Mouse (Mus musculus): ENCODE results near the gene Gpr18. TPM values are rescaled to one million over a fixed set of nuclear protein-coding genes. Genes with fewer than 3 reads are reported as not detected.

Gene Gpr18
- total RNA-seq, 4 experiments from 2014 or later, result not detected

DNA sequence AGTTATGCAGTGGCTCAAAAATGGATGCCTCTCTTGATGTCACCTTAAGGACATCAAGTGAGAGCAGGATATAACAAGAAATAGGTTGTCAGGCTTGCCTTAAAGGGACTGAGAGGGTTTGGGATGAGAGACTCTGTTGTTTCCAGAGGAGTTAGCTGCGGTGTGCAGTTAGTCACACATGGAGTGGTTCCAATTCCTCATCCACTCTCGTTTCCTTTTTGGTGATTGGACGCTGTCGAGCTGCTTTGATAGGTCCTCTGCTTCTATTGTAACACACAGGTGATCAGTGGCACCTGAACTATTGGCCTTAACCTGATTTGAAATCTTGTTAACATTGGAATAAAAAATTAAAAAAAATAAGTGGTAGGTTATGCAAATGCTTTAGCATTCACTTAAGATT is 7.2 kb upstream of the Gpr18 start:
- no peak for DNase-seq (ENCODE audit: low spot score in 2 of 2)

DNA sequence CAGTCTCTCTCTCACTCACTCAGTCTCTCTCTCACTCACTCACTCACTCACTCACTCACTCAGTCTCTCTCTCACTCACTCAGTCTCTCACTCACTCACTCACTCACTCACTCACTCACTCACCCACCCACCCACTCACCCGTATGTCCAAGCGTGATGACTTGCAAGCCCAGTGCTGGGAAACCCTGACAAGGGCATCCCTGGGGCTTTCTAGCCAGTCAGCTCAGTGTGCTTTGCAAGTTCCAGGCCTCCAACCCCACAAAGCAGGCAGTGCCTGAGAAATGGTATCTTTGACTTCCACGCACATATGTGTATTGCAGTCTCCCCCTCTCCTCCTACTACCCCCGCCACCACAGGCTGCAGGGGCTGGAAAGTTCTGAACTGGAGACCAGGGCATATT is 6.4 kb upstream of the Gpr18 start:
- DNase-seq (ENCODE audit: low spot score in 2 of 2), result no peak

GRCm38 (mm10) chr14:121920511-121921124 is 5.0 kb upstream of the Gpr18 start:
- no peak for DNase-seq (ENCODE audit: low spot score in 2 of 2)

DNA sequence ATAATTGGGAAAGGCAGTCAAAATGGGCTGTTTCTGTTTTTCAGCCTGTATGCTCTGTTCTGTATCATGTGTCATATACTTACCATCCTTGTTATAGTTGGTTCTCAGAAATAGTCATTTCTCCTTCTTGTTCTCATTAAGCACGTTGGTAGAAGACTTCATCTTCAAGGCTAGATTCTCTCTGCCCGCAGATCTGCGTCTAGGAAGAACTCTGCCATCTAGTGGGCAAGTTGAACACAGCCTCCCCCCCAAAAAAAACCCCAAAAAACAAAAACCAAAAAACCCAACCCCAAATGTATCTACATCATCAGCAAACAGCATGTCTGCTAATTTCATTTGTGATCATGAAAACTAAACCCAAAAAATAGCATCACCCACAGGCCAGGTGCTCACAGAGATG is 4.2 kb upstream of the Gpr18 start:
- DNase-seq (ENCODE audit: low spot score in 2 of 2), result no peak

- no peak for DNase-seq (ENCODE audit: low spot score in 2 of 2)
Observed at GRCm38 (mm10) chr14:121918266-121918665, 2.7 kb upstream of the Gpr18 start.

GRCm38 (mm10) chr14:121916311-121917094 is 922 bp upstream of the Gpr18 start:
- DNase-seq (ENCODE audit: low spot score in 2 of 2), result no peak

GRCm38 (mm10) chr14:121915143-121915542 is 438 bp downstream of the Gpr18 start:
- no peak for DNase-seq (ENCODE audit: low spot score in 2 of 2)

DNA sequence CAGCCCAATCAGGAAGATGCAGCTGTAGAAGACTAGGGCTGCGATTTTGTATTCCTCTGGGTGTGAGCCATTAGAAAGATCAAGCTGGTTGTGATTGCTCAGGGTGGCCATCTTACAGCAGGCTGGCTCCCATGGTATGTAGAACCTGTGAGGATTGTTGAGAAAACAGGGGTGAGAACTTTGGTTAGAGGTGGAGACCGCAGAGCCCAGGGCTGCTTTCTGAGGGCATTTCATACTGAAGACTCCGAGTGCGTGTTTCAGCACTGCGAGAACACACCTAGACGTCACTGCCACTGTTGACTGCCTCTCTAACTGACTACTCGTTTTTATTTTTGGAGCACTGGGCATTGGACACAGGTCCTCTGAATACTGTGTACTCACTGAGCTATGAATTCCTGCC is 3.1 kb downstream of the Gpr18 start:
- no peak for DNase-seq (ENCODE audit: low spot score in 2 of 2)

DNA sequence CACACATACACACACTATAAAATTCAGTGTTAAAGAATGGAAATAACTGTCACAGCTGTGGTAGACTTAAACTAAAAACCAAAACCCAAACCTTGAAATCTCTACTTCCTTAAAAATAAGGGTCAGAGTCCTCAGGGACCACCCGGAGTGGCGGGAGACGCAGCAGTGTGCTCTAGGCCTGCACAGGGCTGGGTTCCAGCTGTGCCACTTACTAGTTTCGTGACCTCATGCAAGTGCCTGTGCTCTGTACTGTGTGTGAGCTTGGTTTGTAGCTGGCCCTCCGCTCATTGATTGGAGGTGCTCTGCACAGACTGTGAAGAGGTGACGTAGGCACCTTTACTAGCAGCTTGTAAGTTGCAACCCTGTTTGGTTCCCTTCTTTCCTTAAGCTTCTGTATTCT is 5.7 kb downstream of the Gpr18 start:
- DNase-seq (ENCODE audit: low spot score in 2 of 2), result no peak

- DNase-seq (ENCODE audit: low spot score in 2 of 2), result no peak
Observed at GRCm38 (mm10) chr14:121906992-121907681, 8.4 kb downstream of the Gpr18 start.

- no peak for DNase-seq (ENCODE audit: low spot score in 2 of 2)
Observed at GRCm38 (mm10) chr14:121906341-121906991, 9.1 kb downstream of the Gpr18 start.

- DNase-seq (ENCODE audit: low spot score in 2 of 2), result no peak
Observed at GRCm38 (mm10) chr14:121904754-121905153, 10.8 kb downstream of the Gpr18 start.

DNA sequence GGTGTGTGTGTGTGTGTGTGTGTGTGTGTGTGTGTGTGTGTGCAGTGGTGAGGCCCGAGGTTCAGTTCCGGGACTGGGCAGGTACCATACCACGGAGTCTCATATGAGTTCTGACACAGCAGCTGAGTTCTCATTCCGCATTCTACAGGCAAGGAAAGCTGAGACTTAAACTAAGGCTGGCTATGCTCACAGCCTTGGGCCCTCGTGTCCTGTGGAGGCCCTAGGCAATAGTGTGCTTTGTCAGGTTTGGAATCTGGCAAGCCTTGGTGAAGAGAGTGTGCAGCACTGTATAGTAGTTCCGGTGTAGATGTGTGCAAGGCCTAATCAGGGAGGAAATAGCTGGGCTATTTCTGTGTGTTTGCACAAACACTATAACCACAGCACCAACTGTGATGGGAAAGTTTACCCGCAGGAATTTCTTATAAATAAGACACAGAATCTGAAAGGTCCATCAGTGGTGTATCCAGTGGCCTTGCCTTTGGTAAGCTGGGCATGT is 12.2 kb downstream of the Gpr18 start:
- DNase-seq (ENCODE audit: low spot score in 2 of 2), result no peak

- DNase-seq (ENCODE audit: low spot score in 2 of 2), result no peak
Observed at GRCm38 (mm10) chr14:121901511-121901910, 14.1 kb downstream of the Gpr18 start.

DNA sequence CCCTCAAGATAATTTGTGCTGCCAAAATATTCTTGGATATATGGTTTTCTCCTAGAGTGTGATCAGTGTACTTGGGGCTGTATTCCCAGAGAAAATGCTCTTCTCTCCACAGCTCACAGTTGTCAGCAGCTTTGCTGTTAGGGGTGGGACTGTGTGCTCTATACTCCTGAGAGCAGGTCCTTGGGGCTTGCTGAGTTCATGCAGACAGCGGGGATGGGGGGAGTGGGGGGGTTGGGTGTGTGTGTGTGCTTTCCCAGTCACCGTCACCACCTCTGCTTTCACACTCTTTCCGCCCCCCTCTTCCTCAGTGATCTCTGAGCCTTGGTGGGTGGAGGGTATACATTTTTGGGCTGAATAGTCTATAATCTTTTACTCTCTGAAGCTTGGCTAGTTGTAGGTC is 16.5 kb downstream of the Gpr18 start:
- no peak for DNase-seq (ENCODE audit: low spot score in 2 of 2)

DNA sequence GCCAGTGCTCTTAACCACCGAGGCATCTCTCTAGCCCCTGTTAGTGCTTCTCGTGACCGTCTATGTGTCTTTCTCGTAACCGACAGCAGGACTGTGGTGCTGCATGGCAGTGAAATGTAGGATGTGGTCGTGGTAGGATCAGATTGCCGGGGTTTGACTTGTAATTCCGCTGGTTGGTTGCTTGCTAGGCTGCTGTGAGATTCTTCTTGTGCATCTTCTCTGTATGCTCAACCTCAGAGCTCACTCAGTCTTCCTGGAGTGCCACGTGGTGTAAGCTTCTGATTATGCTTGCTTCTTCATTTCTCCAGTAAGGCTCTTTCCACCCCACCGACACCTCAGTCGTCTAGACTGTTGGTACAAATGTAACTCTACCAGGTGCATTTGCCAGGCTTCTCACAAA is 17.1 kb downstream of the Gpr18 start:
- DNase-seq (ENCODE audit: low spot score in 2 of 2), result no peak

DNA sequence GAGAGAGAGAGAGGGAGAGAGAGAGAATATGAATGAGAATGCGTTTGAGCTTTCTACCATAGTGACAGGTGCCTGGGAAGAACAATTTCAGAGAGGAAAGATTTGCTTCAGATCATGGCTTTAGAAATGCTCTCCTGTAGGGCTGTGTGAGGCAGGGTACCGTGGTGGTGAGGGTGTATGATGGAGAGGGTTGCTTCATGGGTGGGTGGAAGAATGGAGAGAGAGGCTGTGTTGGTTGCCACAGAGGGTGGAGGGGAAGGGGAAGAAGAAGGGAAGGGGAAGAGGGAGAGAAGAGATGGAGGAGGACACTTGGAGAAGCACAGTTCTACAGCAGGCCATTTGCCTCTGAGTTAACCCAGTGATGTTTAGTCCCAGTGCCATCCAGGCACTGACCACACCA is 17.8 kb downstream of the Gpr18 start:
- DNase-seq (ENCODE audit: low spot score in 2 of 2), result no peak

DNA sequence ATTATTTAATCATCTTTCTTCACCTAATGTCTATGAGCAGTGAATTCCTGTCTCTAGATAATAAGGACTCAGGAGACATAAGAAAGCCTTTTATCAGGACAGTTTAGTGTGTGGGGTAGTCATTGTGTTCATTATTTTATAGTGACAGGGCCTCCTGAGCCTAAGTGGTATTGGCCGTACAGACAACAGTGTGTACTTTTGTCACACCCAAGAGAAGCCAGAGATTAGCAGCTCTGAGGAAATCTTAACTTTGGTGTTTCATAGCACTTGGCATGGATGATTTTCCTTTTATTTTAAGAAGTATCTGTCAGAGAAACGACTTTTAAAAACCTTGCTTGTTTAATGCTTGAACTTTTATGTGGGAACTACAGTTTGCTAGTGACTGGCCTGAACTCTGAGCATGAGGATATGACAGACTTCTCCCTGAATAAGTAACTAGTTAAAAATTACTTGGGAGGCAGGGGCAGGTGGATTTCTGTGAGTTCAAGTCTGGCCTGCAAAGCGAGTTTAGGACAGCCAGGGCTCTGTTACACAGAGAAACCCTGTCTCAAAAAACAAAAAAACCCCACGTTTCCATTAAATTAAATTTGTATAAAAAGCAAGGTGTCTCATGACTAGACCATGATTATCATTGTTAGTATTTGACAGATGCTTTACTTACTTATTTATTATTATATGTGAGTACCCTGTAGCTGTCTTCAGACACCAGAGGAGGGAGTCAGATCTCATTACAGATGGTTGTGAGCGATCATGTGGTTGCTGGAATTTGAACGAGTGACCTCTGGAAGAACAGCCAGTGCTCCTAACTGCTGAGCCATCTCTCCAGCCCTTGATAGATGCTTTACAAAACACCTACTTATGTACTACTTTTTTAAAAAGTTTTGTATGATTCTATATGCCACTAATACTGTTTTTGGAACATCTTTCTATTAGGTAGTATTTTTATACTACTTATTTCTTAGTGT is 19.2 kb downstream of the Gpr18 start:
- no peak for DNase-seq (ENCODE audit: low spot score in 2 of 2)

DNA sequence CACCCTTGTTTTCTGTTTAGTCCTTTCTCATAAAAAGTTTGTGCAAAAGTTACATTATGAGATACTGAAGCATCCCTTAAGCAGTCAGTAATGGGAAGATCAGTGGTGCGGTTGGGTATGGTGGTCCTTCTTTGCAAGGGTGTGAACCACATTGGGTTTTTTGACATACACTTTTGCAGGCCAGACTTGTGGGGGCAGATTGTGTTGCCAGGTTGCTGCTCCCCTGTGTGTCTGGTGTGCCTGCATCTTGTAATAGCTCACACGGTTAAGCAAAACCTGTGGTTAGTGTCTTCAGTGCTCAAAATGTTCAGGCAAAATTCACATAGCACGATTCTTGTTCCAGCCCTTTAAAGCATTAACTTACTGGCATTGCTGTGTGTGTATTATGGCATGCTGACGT is 20.3 kb downstream of the Gpr18 start:
- DNase-seq (ENCODE audit: low spot score in 2 of 2), result no peak

DNA sequence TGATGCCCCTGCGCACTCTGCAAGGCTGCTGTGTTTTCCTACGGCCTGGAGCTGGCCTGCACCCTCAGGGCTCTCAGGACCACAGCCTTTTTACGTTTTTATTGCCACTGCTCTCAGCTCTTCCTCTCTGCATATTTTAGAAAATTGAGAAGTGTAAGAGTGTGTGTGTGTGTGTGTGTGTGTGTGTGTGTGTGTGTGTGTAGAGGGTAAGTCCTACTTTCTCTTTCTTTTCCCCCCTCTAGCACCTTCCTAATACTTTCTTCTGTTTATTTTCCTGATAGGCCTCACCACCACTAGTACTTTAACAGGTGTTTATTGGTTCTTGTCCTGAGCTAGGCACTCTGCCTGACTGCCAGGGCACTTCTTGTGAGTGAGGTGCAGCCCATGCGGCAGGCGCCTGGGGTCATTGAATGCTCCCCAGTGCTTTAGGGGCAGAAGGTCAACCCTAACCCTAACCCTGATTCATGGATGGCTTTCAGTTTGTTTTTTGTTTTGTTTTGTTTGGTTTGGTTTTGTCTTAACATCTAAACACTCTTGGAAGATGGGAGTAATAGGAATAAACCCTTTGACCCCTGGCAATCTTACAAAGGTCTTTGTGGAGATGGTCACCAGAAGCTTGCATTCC is 21.0 kb downstream of the Gpr18 start:
- DNase-seq (ENCODE audit: low spot score in 2 of 2), result no peak
